Mouse (Mus musculus): ENCODE measurements around the gene Arl2bp.

Arl2bp gene

DNA sequence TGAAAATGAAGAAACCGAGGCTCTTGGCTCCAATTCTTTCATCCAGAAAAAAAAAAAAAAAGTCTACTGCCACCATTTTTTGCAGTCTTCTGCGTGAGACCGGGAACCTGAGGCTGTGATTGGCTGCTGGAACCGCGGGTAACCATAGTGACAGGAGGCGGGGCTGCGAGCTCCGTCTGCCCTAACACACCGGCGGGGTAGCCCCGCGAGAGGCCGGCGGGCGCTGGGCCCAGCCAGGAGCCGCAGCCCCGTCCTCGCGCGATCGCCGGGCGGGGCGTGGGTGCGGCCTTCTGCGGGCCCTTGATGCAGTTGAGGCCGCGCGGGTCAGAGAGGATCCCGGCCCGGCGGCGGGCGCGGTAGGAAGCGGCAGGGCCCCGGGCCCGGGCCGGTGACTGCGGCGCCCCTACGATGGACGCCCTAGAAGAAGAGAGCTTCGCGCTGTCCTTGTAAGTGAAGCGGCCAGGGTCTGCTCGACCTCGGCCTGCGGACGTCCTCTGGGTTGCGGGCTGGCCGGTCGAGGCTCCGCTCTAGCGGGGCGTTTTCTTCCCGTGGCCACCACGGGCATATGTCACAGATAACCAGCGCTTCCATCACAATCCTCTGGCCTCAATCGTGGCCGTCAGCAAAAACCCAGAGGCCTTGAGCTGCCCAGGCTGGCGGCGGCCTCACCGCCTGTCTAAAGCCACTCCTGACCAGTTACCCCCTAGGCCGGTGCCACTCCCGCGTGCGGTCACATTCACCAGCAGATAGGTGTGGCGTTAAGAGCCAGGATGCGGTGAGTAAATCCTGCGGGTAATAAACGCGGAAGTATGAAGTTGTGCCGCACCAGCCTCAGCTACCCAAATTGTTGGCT, at the start of gene Arl2bp:
Gene Arl2bp, plus strand, starts transcription at position 145 of the 853 bp plus-strand sequence.
- peak; percentile 93 for DNase-seq (ENCODE audit: low read depth, low spot score)

- DNase-seq (ENCODE audit: low read depth, low spot score), result no peak
These were observed 41.5 kb upstream of the Arl2bp start for GRCm38 (mm10) chr8:94624885-94625284.

DNA sequence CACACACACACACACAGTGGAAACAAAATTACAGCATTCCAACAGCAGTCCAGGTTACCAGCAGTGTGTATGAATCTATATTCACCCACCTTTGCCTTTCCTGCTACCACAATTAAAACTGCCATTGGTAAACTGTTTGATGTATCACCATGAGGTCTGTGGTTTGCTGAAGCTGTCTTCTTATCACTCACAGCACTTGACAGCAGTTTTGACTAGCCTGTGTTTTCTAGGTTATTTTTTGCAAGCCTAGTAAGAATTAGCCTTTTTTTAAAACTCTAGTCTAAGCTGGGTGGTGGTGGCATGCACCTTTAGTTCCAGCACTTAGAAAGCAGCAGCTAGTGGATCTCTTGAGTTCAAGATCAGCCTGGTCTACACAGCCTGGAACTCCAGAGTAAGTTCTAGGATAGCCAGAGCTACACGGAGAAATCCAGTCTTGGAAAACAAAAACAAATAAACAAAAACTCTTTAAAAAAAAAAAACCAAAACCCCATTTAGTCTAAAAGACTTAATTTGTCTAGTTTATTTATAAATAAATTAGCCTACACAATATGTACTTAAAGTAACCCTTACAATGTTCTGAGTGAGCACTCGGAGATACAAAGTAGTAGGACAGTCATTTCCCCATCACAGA, 32.7 kb upstream of the Arl2bp start:
- no peak for DNase-seq (ENCODE audit: low read depth, low spot score)

DNA sequence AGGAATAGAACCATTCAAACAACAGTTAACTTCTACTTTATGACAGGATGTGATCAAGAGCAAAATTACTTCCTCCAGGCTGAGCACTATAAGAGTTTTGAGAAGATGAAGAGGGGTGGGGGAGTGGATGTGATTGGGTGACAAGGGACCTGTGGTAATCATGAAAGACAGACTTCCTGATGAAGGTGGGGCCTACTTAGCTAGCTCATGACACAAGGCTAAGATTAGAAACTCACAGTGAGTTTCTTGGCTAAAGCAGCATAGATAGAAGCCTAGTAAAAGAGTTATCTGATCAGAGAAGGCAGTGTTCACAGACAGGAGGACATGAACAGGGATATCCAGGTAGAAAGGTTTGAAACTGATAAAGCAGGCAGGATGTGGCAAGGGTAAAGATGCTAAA, 32.2 kb upstream of the Arl2bp start:
- no peak for DNase-seq (ENCODE audit: low read depth, low spot score)

DNA sequence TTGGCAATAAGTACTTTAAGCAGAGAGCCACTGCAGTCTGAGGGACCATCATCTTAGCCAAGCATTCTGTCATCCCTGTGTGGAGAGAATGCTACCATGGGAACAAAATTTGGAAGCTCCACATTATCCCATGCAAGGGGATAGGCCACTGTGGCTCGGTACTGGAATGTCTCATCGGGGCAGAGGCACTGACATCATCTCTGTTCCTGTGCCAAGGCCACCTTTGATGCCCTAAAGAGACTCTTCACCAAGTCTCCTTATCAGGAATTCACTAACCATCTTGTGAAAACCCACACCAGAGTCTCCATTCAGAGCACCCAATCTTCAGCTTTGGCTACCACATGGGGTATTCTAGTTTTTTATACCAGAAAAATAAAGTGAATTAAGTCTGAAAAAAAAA, 25.2 kb upstream of the Arl2bp start:
- no peak for DNase-seq (ENCODE audit: low read depth, low spot score)

DNA sequence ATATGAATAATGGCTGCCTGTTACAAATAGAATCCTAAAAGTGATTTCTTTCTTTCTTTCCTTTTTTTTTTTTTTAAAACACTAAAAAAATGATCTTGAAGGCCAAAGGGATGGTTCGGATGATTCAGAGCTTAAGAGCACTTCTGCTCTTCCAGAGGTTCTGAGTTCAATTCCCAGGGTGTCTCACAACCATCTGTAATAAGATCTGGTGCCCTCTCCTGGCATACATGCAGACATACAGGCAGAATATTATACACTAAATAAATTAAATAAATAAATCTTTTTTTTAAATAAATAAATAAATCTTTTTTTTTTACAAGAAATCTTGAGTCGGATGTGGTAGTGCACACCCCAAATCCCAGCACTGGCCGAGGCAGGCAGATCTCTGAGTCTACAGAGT, 24.5 kb upstream of the Arl2bp start:
- DNase-seq (ENCODE audit: low read depth, low spot score), result no peak

- DNase-seq (ENCODE audit: low read depth, low spot score), result no peak
These were observed 21.2 kb upstream of the Arl2bp start for GRCm38 (mm10) chr8:94645202-94645601.

- DNase-seq (ENCODE audit: low read depth, low spot score), result no peak
These were observed 20.2 kb upstream of the Arl2bp start for GRCm38 (mm10) chr8:94646165-94646564.

DNA sequence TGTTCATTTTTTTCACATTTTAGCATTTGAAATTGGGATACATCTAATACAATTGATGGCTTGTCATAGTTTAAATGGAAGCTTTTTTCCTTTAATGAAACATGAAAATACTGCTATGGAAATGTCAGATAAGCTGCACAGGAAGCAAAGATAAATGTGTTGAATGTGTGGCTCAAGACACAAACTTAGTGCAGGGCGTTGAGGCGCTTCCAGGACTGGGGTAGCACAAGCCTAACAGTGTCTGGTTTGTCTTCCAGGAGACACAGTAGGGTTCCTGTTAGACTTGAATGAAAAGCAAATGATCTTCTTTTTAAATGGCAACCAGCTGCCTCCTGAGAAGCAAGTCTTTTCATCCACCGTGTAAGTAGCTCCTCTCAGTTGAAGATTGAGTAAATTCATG, 16.9 kb upstream of the Arl2bp start:
- no peak for DNase-seq (ENCODE audit: low read depth, low spot score)

DNA sequence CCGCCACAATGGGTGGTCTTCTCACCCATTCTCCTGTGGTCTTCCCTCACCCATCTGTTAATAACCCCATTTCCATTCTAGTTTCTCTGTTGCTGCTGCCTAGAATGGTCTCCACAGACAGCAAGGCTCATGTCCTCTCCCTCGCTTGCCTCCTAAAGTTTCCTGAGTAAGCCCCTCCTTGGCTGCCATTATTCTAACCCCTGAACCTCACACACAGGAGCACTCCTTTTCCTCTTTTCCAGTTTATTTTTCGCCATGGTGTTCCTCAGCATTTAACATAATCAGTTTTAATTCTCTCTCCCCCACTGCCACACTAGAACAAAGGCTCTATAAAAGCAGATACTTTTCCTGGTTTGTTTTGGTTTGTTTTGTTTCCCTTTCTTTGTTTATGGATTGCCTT, 13.4 kb upstream of the Arl2bp start:
- DNase-seq (ENCODE audit: low read depth, low spot score), result no peak

DNA sequence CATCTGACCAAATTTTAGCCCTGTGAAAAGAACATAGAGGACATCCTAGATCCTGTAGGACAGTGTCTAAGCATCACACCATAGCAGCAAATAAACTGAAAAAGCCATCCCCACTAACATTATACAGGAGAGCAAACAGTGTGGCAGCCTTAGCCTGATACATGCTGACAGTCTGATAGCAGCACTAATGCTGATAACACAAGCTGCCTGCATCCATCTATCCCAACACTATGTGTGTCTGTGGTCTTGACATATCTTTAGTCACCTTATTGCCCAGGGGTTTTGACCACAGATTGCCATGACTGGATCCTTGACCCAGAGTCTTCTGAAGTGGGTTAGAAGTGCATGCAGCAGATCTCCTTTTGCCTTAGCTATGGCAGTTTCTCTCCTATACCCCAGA, 11.4 kb upstream of the Arl2bp start:
- DNase-seq (ENCODE audit: low read depth, low spot score), result no peak

DNA sequence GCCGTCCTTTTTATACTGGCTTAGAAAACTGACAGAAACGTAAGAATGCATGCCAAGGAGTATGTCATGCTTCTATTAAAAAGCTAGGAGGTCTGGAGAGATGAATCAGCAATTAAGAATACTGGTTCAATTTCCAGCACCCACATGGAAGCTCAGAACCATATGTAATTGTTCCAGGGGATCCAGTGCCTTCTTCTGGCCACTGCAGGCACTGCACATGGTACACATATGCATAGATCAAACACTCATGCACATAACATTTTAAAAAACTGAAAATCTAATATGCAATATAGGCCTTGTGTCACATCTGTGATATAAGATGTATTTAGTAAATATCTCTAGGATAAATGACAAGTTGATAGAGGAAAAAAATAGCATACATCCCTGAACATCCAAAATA, 8.4 kb upstream of the Arl2bp start:
- DNase-seq (ENCODE audit: low read depth, low spot score), result no peak

DNA sequence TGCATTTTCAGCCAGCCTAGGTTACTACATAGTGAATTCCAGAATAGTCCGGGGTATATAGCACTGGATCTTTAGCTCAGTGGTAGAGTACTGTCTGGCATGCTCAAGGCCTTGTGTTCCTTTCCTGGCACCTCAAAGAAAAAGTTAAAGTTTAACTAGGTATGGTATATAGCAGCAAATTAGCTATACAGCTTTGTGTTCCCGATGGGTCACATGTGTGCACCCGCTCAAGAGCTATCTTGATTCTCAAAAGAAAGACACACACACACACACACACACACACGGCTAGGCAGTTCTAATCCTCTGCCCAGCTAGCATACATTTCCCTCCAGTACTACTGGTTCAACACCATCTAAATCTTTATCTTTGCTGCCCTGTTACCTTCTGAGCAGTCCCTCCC, 6.0 kb upstream of the Arl2bp start:
- DNase-seq (ENCODE audit: low read depth, low spot score), result no peak

GRCm38 (mm10) chr8:94664722-94665121, 1.7 kb upstream of the Arl2bp start:
- DNase-seq (ENCODE audit: low read depth, low spot score), result no peak

- DNase-seq (ENCODE audit: low read depth, low spot score), result no peak
These were observed 8.0 kb downstream of the Arl2bp start for GRCm38 (mm10) chr8:94674384-94674783.

GRCm38 (mm10) chr8:94675923-94676322, 9.5 kb downstream of the Arl2bp start:
- DNase-seq (ENCODE audit: low read depth, low spot score), result no peak

- no peak for DNase-seq (ENCODE audit: low read depth, low spot score)
These were observed 12.2 kb downstream of the Arl2bp start for GRCm38 (mm10) chr8:94678582-94678981.

GRCm38 (mm10) chr8:94680414-94680813, 14.0 kb downstream of the Arl2bp start:
- DNase-seq (ENCODE audit: low read depth, low spot score), result no peak

DNA sequence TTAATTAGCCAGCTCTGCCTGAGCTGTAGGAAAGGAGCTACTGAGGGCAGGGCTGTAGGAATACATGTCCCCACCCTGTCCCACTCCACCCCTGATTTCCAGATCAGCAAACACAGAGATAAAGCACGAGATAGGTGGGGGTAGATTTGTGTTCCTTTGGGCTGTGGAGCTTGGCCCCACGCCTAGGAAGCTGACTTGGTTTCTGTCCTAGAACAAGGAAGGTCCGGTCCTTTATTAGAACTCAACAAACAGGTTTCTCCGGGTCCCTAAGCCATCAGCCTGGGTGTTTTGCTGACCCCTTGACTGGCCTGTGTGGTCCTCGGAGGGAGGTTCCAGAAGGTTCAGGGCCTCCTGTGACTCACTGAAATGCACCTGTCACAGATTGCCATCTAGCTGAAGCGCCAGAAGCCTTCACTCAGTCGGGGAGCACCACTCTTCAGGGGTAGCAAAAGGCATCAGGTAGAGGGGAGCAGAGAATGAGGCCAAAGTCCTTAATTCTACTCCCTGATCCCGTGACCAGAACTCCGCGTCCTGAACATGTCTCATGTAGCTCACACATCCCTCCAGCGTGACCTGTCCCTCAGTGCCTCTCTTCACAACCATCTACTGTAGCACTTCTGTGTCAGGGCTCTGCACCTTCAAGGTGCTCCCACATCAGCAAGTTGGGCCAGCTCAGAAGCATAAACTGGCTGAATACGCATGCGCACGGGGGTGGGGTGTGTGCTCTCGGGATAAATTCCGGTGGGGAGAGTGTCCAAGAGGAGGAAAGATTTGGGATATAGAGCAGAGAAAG, 16.5 kb downstream of the Arl2bp start:
- DNase-seq (ENCODE audit: low read depth, low spot score), result no peak

DNA sequence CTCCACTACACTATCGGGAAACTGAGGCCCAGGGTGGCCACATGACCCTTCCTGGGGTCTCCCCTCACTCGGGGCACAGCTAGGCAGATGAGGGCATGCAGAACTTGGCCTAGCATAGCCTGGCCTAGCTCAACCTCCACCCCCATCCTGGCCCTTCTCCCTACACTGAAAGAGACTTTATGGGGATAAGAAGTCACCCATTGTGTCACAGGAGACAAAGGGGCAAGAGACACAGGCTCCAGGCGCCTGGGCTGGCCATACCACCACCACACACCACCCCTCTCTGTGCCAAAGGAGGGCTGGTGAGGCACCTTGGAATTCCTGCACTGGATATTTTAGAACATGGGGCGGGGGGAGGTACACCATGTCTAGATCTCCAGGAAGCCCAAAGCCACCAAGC, 17.9 kb downstream of the Arl2bp start:
- no peak for DNase-seq (ENCODE audit: low read depth, low spot score)

- peak; percentile 70 for DNase-seq (ENCODE audit: low read depth, low spot score)
These were observed 19.6 kb downstream of the Arl2bp start for GRCm38 (mm10) chr8:94685953-94686352.

- DNase-seq (ENCODE audit: low read depth, low spot score), result no peak
These were observed 28.3 kb downstream of the Arl2bp start for GRCm38 (mm10) chr8:94694701-94695100.

Measured in skeletal muscle tissue, adult 2 months (tissue).